Mouse (Mus musculus): ENCODE results near the gene Ssxb10. TPM values are rescaled to one million over a fixed set of nuclear protein-coding genes. Genes with fewer than 3 reads are reported as not detected.

The Ssxb10 gene
- total RNA-seq (2023; ENCODE audit: inconsistent age): not detected in 4 replicates

DNA sequence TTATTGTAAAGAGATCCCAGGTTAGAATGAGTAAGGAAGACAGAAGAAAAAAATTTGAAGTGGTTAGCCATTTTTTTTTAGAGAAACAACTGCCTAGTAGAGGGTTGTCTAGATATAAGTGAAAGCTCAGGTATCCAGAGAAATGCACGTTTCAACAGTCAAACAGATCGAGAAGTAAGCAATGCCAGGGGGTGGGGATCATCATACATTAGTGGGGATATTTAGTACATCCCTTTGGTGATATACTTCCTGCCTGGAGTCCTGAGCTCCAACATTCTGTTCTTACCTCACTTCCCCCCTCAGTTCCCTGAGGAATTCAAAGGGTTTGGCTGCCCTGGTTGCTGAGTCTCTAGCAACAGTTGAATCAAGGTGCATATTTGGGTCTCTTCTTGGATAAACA, at the start of gene Ssxb10:
Gene Ssxb10, plus strand, starts transcription at position 301 of the 400 bp plus-strand sequence.

DNA sequence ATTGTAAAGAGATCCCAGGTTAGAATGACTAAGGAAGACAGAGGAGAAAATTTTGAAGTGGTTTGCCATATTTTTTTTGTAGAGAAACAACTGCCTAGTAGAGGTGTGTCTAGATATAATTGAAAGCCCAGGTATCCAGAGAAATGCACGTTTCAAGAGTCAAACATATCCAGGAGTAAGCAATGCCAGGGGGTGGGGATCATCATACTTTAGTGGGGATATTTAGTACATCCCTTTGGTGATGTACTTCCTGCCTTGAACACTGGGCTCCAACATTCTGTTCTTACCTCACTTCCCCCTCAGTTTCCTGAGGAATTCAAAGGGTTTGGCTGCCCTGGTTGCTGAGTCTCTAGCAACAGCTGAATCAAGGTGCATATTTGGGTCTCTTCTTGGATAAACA, 39.5 kb downstream of the Ssxb10 start, which contains the start of gene Ssxb9:
Gene Ssxb9, plus strand, starts transcription at position 301 of the 400 bp plus-strand sequence.

Other genes starting within 250 kb of the Ssxb10 start
- 131 to 137 TPM (median 136 TPM) in 4 replicates for gene Was, start 236.9 kb upstream of the Ssxb10 start, total RNA-seq (2023; ENCODE audit: inconsistent age)
- gene Wdr13, start 194.5 kb upstream of the Ssxb10 start, total RNA-seq (2023; ENCODE audit: inconsistent age): 32.3 to 39.6 TPM (median 36.3 TPM) in 4 replicates
- gene Rbm3, start 181.5 kb upstream of the Ssxb10 start, total RNA-seq (2023; ENCODE audit: inconsistent age): 461 to 615 TPM (median 557 TPM) in 4 replicates
- gene Tbc1d25, start 151.2 kb upstream of the Ssxb10 start, total RNA-seq (2023; ENCODE audit: inconsistent age): 22.8 to 25.2 TPM (median 23.9 TPM) in 4 replicates
- gene Ebp, start 133.9 kb upstream of the Ssxb10 start, total RNA-seq (2023; ENCODE audit: inconsistent age): 33.9 to 47.7 TPM (median 38.6 TPM) in 4 replicates
- gene Porcn, start 120.9 kb upstream of the Ssxb10 start, total RNA-seq (2023; ENCODE audit: inconsistent age): not detected in 4 replicates
- 13.7 to 16.0 TPM (median 14.8 TPM) in 4 replicates for gene Ftsj1, start 75.0 kb upstream of the Ssxb10 start, total RNA-seq (2023; ENCODE audit: inconsistent age)
- gene Slc38a5, start 56.3 kb upstream of the Ssxb10 start, total RNA-seq (2023; ENCODE audit: inconsistent age): not detected in 4 replicates
- not detected in 4 replicates for gene Ssxb9, start 39.6 kb downstream of the Ssxb10 start, total RNA-seq (2023; ENCODE audit: inconsistent age)
- not detected in 4 replicates for gene Ssxb1, start 85.9 kb downstream of the Ssxb10 start, total RNA-seq (2023; ENCODE audit: inconsistent age)
- gene Ssxb2, start 134.3 kb downstream of the Ssxb10 start, total RNA-seq (2023; ENCODE audit: inconsistent age): not detected in 4 replicates
- gene Gm14459, start 197.5 kb downstream of the Ssxb10 start, total RNA-seq (2023; ENCODE audit: inconsistent age): not detected in 4 replicates
- gene Ssxb6, start 220.8 kb downstream of the Ssxb10 start, total RNA-seq (2023; ENCODE audit: inconsistent age): not detected in 4 replicates

Data from B cell, adult (primary cell).